Mouse (Mus musculus): Measurements from ENCODE around the gene Pkn1. TPM values are rescaled to one million over a fixed set of nuclear protein-coding genes. Genes with fewer than 3 reads are reported as not detected.

Pkn1 gene
- polyA plus RNA-seq, 1 experiment from 2014 or later = 21.9 TPM

DNA sequence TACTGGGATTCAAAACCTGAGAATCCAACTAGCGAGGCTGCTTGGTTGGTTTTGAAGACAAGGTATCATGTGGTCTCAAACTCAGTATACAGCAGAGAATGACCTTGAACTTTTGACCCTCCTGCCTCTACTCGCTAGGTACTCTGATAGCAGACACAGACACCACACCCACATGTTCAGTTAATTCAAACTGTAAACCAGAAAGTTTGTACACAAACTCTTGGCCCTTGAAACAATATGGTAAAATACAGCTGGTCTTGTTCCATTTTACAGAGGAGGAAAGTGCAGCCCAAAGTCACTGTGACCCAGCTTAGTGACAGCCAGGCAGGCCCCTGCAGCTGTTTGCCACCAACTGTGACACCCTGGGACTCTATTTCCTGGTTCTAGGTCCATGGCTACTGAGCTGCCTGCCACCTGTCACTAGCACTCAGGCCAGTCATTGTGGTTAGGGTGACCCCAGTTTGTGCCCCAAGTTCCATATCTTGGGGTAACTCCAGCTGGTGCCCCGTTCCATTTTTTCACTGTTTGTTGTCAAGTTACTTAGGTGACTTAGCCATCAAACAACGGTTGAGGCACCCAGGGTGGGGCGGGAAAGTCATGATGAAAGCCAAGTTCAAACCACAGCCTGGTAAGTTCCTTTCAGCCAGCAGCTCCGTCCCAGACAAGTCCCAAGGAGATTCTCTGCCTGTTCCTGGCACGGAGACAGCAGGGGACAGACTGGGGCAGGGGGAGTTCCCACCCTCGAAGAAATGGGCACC is 40.9 kb upstream of the Pkn1 start:
- H3K27me3 ChIP-seq (replicated peaks; ENCODE audit: control insufficient read depth, insufficient read depth, low read length) = peaks cover 26% of the 10 kb centered on the region; the same call in 1 of the 2 replicates
- H3K4me1 ChIP-seq (ENCODE audit: control insufficient read depth, insufficient read depth, low read length) = 0 out of 2 replicates have a peak, but pooled peaks cover 4% of the 10 kb centered on the region
- H3K4me3 ChIP-seq (ENCODE audit: low read depth, low read length) = no peak overlapping the region
- WGBS = 52% methylated on average over 8 of the region's 8 CpGs
- H3K9me3 ChIP-seq (replicated peaks; ENCODE audit: control insufficient read depth, low read length) = no peaks in the 10 kb centered on the region
- no peak overlapping the region for H3K4me2 ChIP-seq (ENCODE audit: low read length)
- no peak overlapping the region for H3K27ac ChIP-seq (ENCODE audit: low read depth, low read length)
- ATAC-seq (no peak), DNase-seq (ENCODE audit: low spot score) (no peak)
- no peak overlapping the region for H3K9ac ChIP-seq (ENCODE audit: low read length)
- no peaks in the 10 kb centered on the region for H3K36me3 ChIP-seq (ENCODE audit: control insufficient read depth, insufficient read depth, low read length)

DNA sequence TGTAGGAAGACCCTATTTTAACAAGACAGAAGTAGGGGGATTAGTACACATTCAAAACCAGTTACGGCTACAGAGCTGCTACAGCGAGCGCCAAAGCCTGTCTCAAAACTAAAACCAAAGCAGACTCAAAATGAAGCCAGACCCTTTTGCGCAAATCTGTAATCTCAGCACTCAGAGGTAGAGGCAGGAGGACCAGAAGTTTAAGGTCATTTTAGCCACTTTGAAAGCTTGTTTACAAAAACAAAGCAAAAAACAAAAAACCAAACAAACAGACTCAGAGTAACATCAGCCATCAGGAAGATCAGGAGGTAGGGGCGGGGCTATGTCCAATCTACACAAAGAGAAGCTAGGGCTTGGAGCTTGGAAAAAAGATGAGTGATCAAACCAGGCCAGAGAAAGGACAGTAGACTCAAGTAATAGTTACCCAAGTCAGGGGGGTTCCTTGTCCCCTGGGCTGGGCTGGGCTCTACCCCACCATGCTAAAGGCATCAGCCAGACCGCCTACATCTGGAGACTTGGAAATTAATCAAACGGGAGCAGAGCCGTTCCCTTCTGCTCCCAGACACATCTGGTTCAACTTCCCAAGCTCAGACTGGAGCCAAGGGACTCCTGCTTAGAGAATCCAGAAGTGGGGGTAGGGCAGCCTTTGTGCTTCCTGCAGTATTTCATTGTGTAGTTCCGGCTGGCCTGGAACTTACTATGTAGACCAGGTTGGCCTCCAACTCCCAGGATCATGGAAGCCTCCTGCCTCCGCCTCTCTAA is 40.2 kb upstream of the Pkn1 start:
- no peak overlapping the region for H3K4me2 ChIP-seq (ENCODE audit: low read length)
- no peaks in the 10 kb centered on the region for H3K9me3 ChIP-seq (replicated peaks; ENCODE audit: control insufficient read depth, low read length)
- 0 out of 2 replicates have a peak, but pooled peaks cover 4% of the 10 kb centered on the region for H3K4me1 ChIP-seq (ENCODE audit: control insufficient read depth, insufficient read depth, low read length)
- H3K4me3 ChIP-seq (ENCODE audit: low read depth, low read length) = no peak overlapping the region
- no peak overlapping the region for H3K27ac ChIP-seq (ENCODE audit: low read depth, low read length)
- no peak overlapping the region for H3K9ac ChIP-seq (ENCODE audit: low read length)
- H3K27me3 ChIP-seq (replicated peaks; ENCODE audit: control insufficient read depth, insufficient read depth, low read length) = peaks cover 26% of the 10 kb centered on the region; the same call in 1 of the 2 replicates
- no peaks in the 10 kb centered on the region for H3K36me3 ChIP-seq (ENCODE audit: control insufficient read depth, insufficient read depth, low read length)
- ATAC-seq = no peak
- DNase-seq (ENCODE audit: low spot score) = no peak
- WGBS = 79% methylated on average over 10 of the region's 10 CpGs

DNA sequence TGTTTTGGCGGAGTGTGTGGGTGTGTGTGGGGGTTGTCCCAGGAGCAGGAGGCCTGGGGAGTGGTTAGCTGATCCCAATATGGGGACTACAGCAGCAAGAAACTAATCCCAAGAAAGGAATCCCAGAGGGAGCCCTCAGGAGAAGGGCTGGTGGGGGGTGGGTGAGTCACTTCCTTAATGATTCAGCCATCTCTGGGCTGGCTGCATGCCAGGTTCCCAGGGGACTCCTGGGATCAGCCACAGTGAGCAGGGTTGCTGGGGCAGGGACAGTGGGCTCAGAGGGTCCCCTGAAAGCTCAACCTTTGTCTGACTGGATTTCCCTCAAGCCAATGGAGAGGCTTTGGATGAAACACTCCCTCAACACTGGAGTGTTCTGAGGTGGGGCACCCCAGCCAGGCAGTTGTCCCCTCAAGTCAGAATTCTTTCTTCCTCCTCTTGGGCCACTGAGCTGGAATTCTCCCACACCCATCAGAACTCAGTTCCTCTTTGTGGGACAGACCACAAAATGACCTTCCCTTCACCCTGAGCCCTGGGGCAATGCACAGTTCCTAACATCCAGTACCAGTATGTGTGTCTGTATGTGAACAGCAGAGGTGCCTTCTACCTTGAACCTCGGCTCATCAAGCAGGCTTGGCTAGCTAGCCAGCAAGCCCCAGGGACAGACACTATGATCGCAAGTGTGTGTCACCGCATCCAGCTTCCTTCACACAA is 39.0 kb upstream of the Pkn1 start:
- Histone ChIP-seq H3K4me1 (ENCODE audit: control insufficient read depth, insufficient read depth, low read length) (0 out of 2 replicates have a peak, but pooled peaks cover 4% of the 10 kb centered on the region), H3K27ac (ENCODE audit: low read depth, low read length) (no peak overlapping the region), H3K27me3 (replicated peaks; ENCODE audit: control insufficient read depth, insufficient read depth, low read length) (peaks cover 26% of the 10 kb centered on the region; the same call in 1 of the 2 replicates), H3K4me3 (ENCODE audit: low read depth, low read length) (no peak overlapping the region), H3K4me2 (ENCODE audit: low read length) (no peak overlapping the region), H3K9me3 (replicated peaks; ENCODE audit: control insufficient read depth, low read length) (no peaks in the 10 kb centered on the region), H3K9ac (ENCODE audit: low read length) (no peak overlapping the region), H3K36me3 (ENCODE audit: control insufficient read depth, insufficient read depth, low read length) (no peaks in the 10 kb centered on the region)
- 83% methylated on average over 4 of the region's 4 CpGs for WGBS
- no peak for DNase-seq (ENCODE audit: low spot score)
- no peak for ATAC-seq

DNA sequence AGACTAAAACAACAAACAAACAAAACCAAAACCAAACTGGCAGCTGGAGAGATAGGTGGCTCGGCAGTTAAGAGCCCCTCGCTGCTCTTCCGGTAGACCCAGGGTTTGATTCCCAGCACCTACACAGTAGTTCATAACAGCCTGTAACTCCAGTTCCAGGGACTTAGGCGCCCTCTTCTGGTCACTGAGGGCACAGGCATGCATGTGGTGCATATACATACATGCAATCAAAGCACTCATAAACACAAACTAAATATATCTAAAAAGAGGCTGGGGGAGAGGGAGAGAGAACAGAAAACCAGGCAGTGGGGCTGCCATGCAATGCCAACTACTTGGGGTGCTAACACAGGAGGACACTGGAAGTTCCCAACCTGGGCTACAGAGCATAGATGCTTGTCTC is 38.4 kb upstream of the Pkn1 start:
- peaks cover 21% of the 10 kb centered on the region; the same call in 1 of the 2 replicates for H3K27me3 ChIP-seq (replicated peaks; ENCODE audit: control insufficient read depth, insufficient read depth, low read length)
- 89% methylated on average over 4 of the region's 4 CpGs for WGBS
- no peak overlapping the region for H3K27ac ChIP-seq (ENCODE audit: low read depth, low read length)
- no peak for ATAC-seq
- no peak overlapping the region for H3K9ac ChIP-seq (ENCODE audit: low read length)
- 0 out of 2 replicates have a peak, but pooled peaks cover 4% of the 10 kb centered on the region for H3K4me1 ChIP-seq (ENCODE audit: control insufficient read depth, insufficient read depth, low read length)
- DNase-seq (ENCODE audit: low spot score) = no peak
- no peak overlapping the region for H3K4me3 ChIP-seq (ENCODE audit: low read depth, low read length)
- H3K4me2 ChIP-seq (ENCODE audit: low read length) = no peak overlapping the region
- no peaks in the 10 kb centered on the region for H3K36me3 ChIP-seq (ENCODE audit: control insufficient read depth, insufficient read depth, low read length)
- no peaks in the 10 kb centered on the region for H3K9me3 ChIP-seq (replicated peaks; ENCODE audit: control insufficient read depth, low read length)

DNA sequence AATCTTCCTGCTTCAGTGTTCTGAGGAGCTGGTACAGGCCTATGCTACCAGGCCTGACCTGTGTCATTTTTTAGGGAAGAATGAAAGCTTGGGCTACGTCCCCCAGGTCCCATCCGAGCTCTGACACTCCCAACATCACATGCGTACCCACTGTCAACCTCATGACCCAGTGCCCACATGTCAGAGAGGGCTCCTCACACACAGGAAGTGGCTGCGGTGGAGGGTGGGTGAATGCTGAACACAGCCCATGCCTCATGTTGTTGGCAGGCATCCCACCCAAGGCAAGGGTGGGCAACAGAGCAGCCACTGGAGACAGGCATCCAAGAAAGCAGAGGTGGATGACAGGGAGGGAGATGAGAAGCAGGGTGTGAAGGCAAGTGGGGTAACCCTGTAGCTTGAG is 37.7 kb upstream of the Pkn1 start:
- Histone ChIP-seq H3K36me3 (ENCODE audit: control insufficient read depth, insufficient read depth, low read length) (no peaks in the 10 kb centered on the region), H3K27ac (ENCODE audit: low read depth, low read length) (no peak overlapping the region), H3K4me3 (ENCODE audit: low read depth, low read length) (no peak overlapping the region), H3K27me3 (replicated peaks; ENCODE audit: control insufficient read depth, insufficient read depth, low read length) (peaks cover 18% of the 10 kb centered on the region; the same call in 1 of the 2 replicates), H3K9me3 (replicated peaks; ENCODE audit: control insufficient read depth, low read length) (no peaks in the 10 kb centered on the region), H3K9ac (ENCODE audit: low read length) (no peak overlapping the region), H3K4me1 (ENCODE audit: control insufficient read depth, insufficient read depth, low read length) (0 out of 2 replicates have a peak, but pooled peaks cover 4% of the 10 kb centered on the region), H3K4me2 (ENCODE audit: low read length) (no peak overlapping the region)
- ATAC-seq (no peak), DNase-seq (ENCODE audit: low spot score) (no peak)
- 93% methylated on average over 4 of the region's 4 CpGs for WGBS

DNA sequence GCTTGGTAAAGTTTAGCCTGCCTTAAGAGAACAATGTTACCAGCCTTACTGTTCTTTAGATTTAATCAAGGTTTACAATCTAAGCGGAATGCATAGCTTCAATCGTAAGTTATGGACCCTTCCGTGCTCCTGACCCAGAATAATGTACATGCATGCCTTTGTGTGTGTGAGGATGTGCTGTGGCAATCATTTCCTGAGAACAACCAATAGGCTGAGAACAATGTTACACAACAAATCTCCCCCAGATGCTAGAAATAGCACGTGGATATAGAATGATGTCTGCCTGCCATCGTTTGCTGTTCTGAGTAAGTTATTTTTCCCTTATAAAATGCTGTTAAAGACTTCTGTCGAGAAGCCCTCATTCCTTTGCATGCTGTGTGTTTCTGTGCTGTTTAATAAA is 33.9 kb upstream of the Pkn1 start:
- Histone ChIP-seq H3K9ac (ENCODE audit: low read length) (no peak overlapping the region), H3K27me3 (replicated peaks; ENCODE audit: control insufficient read depth, insufficient read depth, low read length) (no peaks in the 10 kb centered on the region), H3K4me1 (ENCODE audit: control insufficient read depth, insufficient read depth, low read length) (no peaks in the 10 kb centered on the region), H3K36me3 (ENCODE audit: control insufficient read depth, insufficient read depth, low read length) (no peaks in the 10 kb centered on the region), H3K4me2 (ENCODE audit: low read length) (no peak overlapping the region), H3K27ac (ENCODE audit: low read depth, low read length) (no peak overlapping the region), H3K4me3 (ENCODE audit: low read depth, low read length) (no peak overlapping the region), H3K9me3 (replicated peaks; ENCODE audit: control insufficient read depth, low read length) (no peaks in the 10 kb centered on the region)
- no peak for ATAC-seq
- DNase-seq (ENCODE audit: low spot score) = no peak
- 83% methylated on average over 6 of the region's 6 CpGs for WGBS

DNA sequence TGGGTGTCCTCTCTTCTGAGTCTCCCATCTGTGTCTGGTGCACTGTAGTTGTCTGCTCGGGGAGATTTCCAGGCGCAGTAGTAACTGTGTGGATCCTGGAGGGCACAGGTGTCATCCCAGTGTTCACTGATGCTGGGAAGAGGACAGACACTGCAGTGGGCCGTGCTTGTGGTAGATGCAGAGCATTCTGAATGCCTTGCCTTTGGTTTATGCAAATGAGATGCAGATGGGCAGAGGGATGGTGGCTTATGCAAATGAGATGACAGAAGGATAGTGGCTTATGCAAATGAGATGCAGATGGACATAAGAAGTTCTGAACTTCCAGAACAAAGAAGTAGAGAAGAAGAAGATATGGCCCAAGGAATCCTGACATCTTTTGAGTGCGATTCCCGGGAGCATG is 32.9 kb upstream of the Pkn1 start:
- ATAC-seq = no peak
- Histone ChIP-seq H3K9me3 (replicated peaks; ENCODE audit: control insufficient read depth, low read length) (no peaks in the 10 kb centered on the region), H3K27me3 (replicated peaks; ENCODE audit: control insufficient read depth, insufficient read depth, low read length) (no peaks in the 10 kb centered on the region), H3K4me1 (ENCODE audit: control insufficient read depth, insufficient read depth, low read length) (no peaks in the 10 kb centered on the region), H3K4me3 (ENCODE audit: low read depth, low read length) (no peak overlapping the region), H3K36me3 (ENCODE audit: control insufficient read depth, insufficient read depth, low read length) (no peaks in the 10 kb centered on the region), H3K4me2 (ENCODE audit: low read length) (no peak overlapping the region), H3K9ac (ENCODE audit: low read length) (no peak overlapping the region), H3K27ac (ENCODE audit: low read depth, low read length) (no peak overlapping the region)
- WGBS = 62% methylated on average over 5 of the region's 5 CpGs
- DNase-seq (ENCODE audit: low spot score) = no peak

DNA sequence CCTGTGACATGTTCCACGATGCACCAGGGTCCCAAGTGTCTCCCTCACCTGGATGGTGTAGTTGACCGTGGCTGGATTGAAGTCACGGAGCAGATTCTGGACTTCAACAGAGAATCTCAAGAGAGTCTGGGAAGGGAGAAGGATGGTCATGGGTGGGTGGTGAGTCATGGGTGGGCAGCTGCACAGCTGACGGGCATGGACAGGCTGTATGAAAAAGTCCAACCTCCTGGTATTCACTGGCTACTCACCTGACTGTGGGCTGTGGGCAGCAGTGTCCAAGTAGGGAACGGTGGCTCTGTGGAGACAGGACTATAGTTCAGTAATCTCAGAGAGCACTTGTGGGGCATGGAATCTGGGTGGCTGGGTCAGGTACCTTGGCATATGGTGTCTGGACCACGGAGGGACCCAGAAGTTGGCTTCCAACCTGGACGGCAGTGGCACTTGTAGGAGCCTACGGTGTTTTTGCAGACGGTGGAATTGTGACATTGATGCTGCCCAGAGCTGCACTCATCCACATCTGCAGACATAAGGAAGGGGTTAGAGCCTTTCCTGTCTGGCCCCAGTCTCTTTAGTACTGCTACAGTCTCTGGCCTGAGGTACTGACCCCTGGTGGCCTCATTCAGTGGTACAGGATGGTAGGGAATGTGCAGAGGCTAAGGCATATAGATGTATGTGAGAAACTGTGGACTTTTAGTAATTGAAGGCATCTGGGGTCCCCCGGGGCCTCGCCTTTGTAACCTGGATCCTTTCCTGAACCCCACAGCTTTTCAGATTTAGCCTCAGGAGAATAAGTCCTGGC is 30.2 kb upstream of the Pkn1 start:
- Histone ChIP-seq H3K27ac (ENCODE audit: low read depth, low read length) (no peak overlapping the region), H3K27me3 (replicated peaks; ENCODE audit: control insufficient read depth, insufficient read depth, low read length) (no peaks in the 10 kb centered on the region), H3K4me1 (ENCODE audit: control insufficient read depth, insufficient read depth, low read length) (no peaks in the 10 kb centered on the region), H3K9ac (ENCODE audit: low read length) (no peak overlapping the region), H3K4me2 (ENCODE audit: low read length) (no peak overlapping the region), H3K36me3 (ENCODE audit: control insufficient read depth, insufficient read depth, low read length) (peaks cover 20% of the 10 kb centered on the region), H3K4me3 (ENCODE audit: low read depth, low read length) (no peak overlapping the region), H3K9me3 (replicated peaks; ENCODE audit: control insufficient read depth, low read length) (no peaks in the 10 kb centered on the region)
- WGBS = 82% methylated on average over 11 of the region's 11 CpGs
- DNase-seq (ENCODE audit: low spot score) (no peak), ATAC-seq (no peak)
